Mouse (Mus musculus) forebrain, postnatal 0 days (tissue): ENCODE results near the gene Rnls. TPM values are rescaled to one million over a fixed set of nuclear protein-coding genes. Genes with fewer than 3 reads are reported as not detected.

Experiments used
- ATAC-seq: fragments of 200-750 bp; cut with Nextera tagmentation; 2 replicates; pipeline ENCODE4 v1.8.0; 2017; ENCODE audit warnings: mild to moderate bottlenecking, moderate library complexity
- DNase-seq: peaks from one replicate; pipeline ENCODE4 v3.0.0-alpha.2; 2015
- H3K27ac ChIP-seq: fragments of 300-500 bp; sonication (generic); 2 replicates; pipeline ENCODE4 v1.5.1; 2014; ENCODE audit warnings: low read depth, mild to moderate bottlenecking, antibody characterized with exemption, low read length, moderate library complexity, mixed read lengths
- H3K27me3 ChIP-seq: fragments of 300-500 bp; sonication (generic); 2 replicates; pipeline ENCODE4 v1.6.1; 2014; ENCODE audit warnings: mild to moderate bottlenecking, low read length, mixed read lengths; ENCODE audit not compliant: insufficient read depth
- H3K36me3 ChIP-seq: fragments of 300-500 bp; sonication (generic); 2 replicates; pipeline ENCODE4 v1.6.1; 2014; ENCODE audit warnings: mild to moderate bottlenecking, moderate library complexity; ENCODE audit not compliant: insufficient read depth
- H3K4me1 ChIP-seq: fragments of 300-500 bp; sonication (generic); 2 replicates; pipeline ENCODE4 v1.6.1; 2014; ENCODE audit warnings: antibody characterized with exemption; ENCODE audit not compliant: insufficient read depth
- H3K4me2 ChIP-seq: fragments of 300-500 bp; sonication (generic); 2 replicates; pipeline ENCODE4 v1.6.1; 2014; ENCODE audit warnings: low read depth, mild to moderate bottlenecking, moderate library complexity
- H3K4me3 ChIP-seq: fragments of 300-500 bp; sonication (generic); 2 replicates; pipeline ENCODE4 v1.5.1; 2014; ENCODE audit warnings: low read depth, low read length, mixed read lengths
- H3K9ac ChIP-seq: fragments of 300-500 bp; sonication (generic); 2 replicates; pipeline ENCODE4 v1.6.1; 2014; ENCODE audit warnings: mild to moderate bottlenecking
- H3K9me3 ChIP-seq: fragments of 300-500 bp; sonication (generic); 2 replicates; pipeline ENCODE4 v1.6.1; 2016; ENCODE audit warnings: low read length
- CTCF ChIP-seq: sonication (generic); IDR thresholded peaks from 2 replicates; pipeline ENCODE4 v1.5.1; 2016; ENCODE audit warnings: antibody characterized with exemption, control low read depth, low read depth
- WGBS: fragments of 180-500 bp; shearing (Covaris S2); extraction: QIAGEN DNeasy Blood & Tissue Kit; methylation state at CpG from one replicate; pipeline ENCODE4 v1.1.7; 2014; 5-methylcytosine and 5-hydroxymethylcytosine counted together
- polyA plus RNA-seq: library from polyadenylated mRNA; unstranded; fragments of >200 nt; fragmentation: Nextera tagmentation; extraction: Ambion mirVana; gene quantifications from 2 replicates; pipeline ENCODE4 v1.2.1, GENCODE M21; 2015
- total RNA-seq: library from RNA; depleted of rRNA; stranded (reverse); fragments of >200 nt; gene quantifications from 2 replicates; pipeline ENCODE4 v1.2.3, GENCODE M21; 2014

The Rnls gene
- total and polyA plus RNA-seq, 2 experiments from 2014 or later = 1.5 to 8.7 TPM

GRCm38 (mm10) chr19:33223276-33223675 lies 168.8 kb downstream of the Rnls start:
- WGBS = 50% methylated on average over 6 of the region's 6 CpGs
- Histone ChIP-seq H3K4me3 (no peak overlapping the region), H3K4me2 (no peak overlapping the region), H3K27me3 (no peaks in the 10 kb centered on the region), H3K27ac (no peak overlapping the region), H3K9me3 (no peaks in the 10 kb centered on the region), H3K4me1 (peaks cover 3% of the 10 kb centered on the region), H3K9ac (no peak overlapping the region), H3K36me3 (no peaks in the 10 kb centered on the region)
- DNase-seq (no peak), ATAC-seq (no peak)
- TF ChIP-seq CTCF = no peak

GRCm38 (mm10) chr19:33222595-33223223 lies 169.4 kb downstream of the Rnls start:
- H3K9me3 ChIP-seq = no peaks in the 10 kb centered on the region
- ATAC-seq = no peak
- H3K27ac ChIP-seq = no peak overlapping the region
- no peaks in the 10 kb centered on the region for H3K27me3 ChIP-seq
- no peak overlapping the region for H3K4me3 ChIP-seq
- no peak overlapping the region for H3K4me2 ChIP-seq
- DNase-seq = no peak
- 30% methylated on average over 12 of the region's 12 CpGs for WGBS
- no peak overlapping the region for H3K9ac ChIP-seq
- H3K36me3 ChIP-seq = no peaks in the 10 kb centered on the region
- peaks cover 3% of the 10 kb centered on the region for H3K4me1 ChIP-seq
- TF ChIP-seq CTCF = no peak

- DNase-seq = no peak
- no peak overlapping the region for H3K9ac ChIP-seq
- no peaks in the 10 kb centered on the region for H3K9me3 ChIP-seq
- WGBS = 92% methylated on average over 6 of the region's 6 CpGs
- H3K4me3 ChIP-seq = no peak overlapping the region
- no peaks in the 10 kb centered on the region for H3K36me3 ChIP-seq
- no peaks in the 10 kb centered on the region for H3K4me1 ChIP-seq
- ATAC-seq = no peak
- H3K4me2 ChIP-seq = no peak overlapping the region
- TF ChIP-seq CTCF = no peak
- H3K27me3 ChIP-seq = no peaks in the 10 kb centered on the region
- H3K27ac ChIP-seq = no peak overlapping the region
Observed at GRCm38 (mm10) chr19:33217791-33218300, 174.2 kb downstream of the Rnls start.

- no peaks in the 10 kb centered on the region for H3K36me3 ChIP-seq
- ATAC-seq (no peak), DNase-seq (no peak)
- no peaks in the 10 kb centered on the region for H3K27me3 ChIP-seq
- no peak overlapping the region for H3K4me3 ChIP-seq
- 88% methylated on average over 2 of the region's 2 CpGs for WGBS
- H3K27ac ChIP-seq = no peak overlapping the region
- no peaks in the 10 kb centered on the region for H3K9me3 ChIP-seq
- no peak for TF ChIP-seq CTCF
- no peak overlapping the region for H3K4me2 ChIP-seq
- H3K9ac ChIP-seq = no peak overlapping the region
- H3K4me1 ChIP-seq = no peaks in the 10 kb centered on the region
Observed at GRCm38 (mm10) chr19:33209709-33210108, 182.4 kb downstream of the Rnls start.

- no peak for TF ChIP-seq CTCF
- Histone ChIP-seq H3K4me2 (no peak overlapping the region), H3K9ac (no peak overlapping the region), H3K27ac (no peak overlapping the region), H3K4me1 (no peaks in the 10 kb centered on the region), H3K9me3 (no peaks in the 10 kb centered on the region), H3K27me3 (no peaks in the 10 kb centered on the region), H3K4me3 (no peak overlapping the region), H3K36me3 (no peaks in the 10 kb centered on the region)
- ATAC-seq = no peak
- no peak for DNase-seq
- 76% methylated on average over 1 of the region's 1 CpGs for WGBS
Observed at GRCm38 (mm10) chr19:33207991-33208390, 184.1 kb downstream of the Rnls start.

- Histone ChIP-seq H3K36me3 (no peaks in the 10 kb centered on the region), H3K9ac (no peak overlapping the region), H3K9me3 (no peaks in the 10 kb centered on the region), H3K4me1 (no peaks in the 10 kb centered on the region), H3K27ac (no peak overlapping the region), H3K27me3 (no peaks in the 10 kb centered on the region), H3K4me2 (no peak overlapping the region), H3K4me3 (no peak overlapping the region)
- 91% methylated on average over 2 of the region's 2 CpGs for WGBS
- no peak for TF ChIP-seq CTCF
- DNase-seq (no peak), ATAC-seq (no peak)
Observed at GRCm38 (mm10) chr19:33205389-33205788, 186.7 kb downstream of the Rnls start.

- Histone ChIP-seq H3K27me3 (no peaks in the 10 kb centered on the region), H3K36me3 (no peaks in the 10 kb centered on the region), H3K4me1 (no peaks in the 10 kb centered on the region), H3K27ac (no peak overlapping the region), H3K9ac (no peak overlapping the region), H3K9me3 (no peaks in the 10 kb centered on the region), H3K4me2 (no peak overlapping the region), H3K4me3 (no peak overlapping the region)
- DNase-seq = no peak
- no peak for ATAC-seq
- no peak for TF ChIP-seq CTCF
- 83% methylated on average over 6 of the region's 6 CpGs for WGBS
Observed at GRCm38 (mm10) chr19:33202422-33202821, 189.7 kb downstream of the Rnls start.
